Mouse (Mus musculus): ENCODE data around the gene C1qtnf3. TPM values are rescaled to one million over a fixed set of nuclear protein-coding genes. Genes with fewer than 3 reads are reported as not detected.
"Not testable (repeated sequence)": the region's sequence is repeated elsewhere in the genome, so short reads cannot be mapped to it uniquely, and the experiment has no call there.

C1qtnf3 gene
- polyA plus RNA-seq, 1 experiment from 2014 or later, result 22.2 TPM

- ATAC-seq (ENCODE audit: low FRiP score, low TSS enrichment) (no peak), DNase-seq (ENCODE audit: low spot score) (peak; percentile 20)
- Histone ChIP-seq H3K4me2 (replicated peaks; ENCODE audit: low read depth) (no peak overlapping the region), H3K27ac (replicated peaks) (no peak overlapping the region), H3K27me3 (ENCODE audit: control insufficient read depth, insufficient read depth, low read length) (no peaks in the 10 kb centered on the region), H3K4me1 (replicated peaks; ENCODE audit: control insufficient read depth, insufficient read depth) (0 out of 2 replicates have a peak, but pooled peaks cover 2% of the 10 kb centered on the region), H3K4me3 (ENCODE audit: low read depth, low read length) (no peak overlapping the region), H3K9me3 (ENCODE audit: control insufficient read depth, low read length) (no peaks in the 10 kb centered on the region), H3K36me3 (ENCODE audit: control insufficient read depth, insufficient read depth, low read length) (0 out of 2 replicates have a peak, but pooled peaks cover 4% of the 10 kb centered on the region), H3K9ac (ENCODE audit: low read length) (no peak overlapping the region)
- WGBS, result 72% methylated on average over 6 of the region's 6 CpGs
- TF ChIP-seq EP300 (optimal IDR thresholded peaks at IDR 0.05), result no peak
- no peak for TF ChIP-seq CTCF (IDR thresholded peaks at IDR 0.05; ENCODE audit: low read depth)
Observed at GRCm38 (mm10) chr15:10985756-10986155, 33.6 kb downstream of the C1qtnf3 start.

DNA sequence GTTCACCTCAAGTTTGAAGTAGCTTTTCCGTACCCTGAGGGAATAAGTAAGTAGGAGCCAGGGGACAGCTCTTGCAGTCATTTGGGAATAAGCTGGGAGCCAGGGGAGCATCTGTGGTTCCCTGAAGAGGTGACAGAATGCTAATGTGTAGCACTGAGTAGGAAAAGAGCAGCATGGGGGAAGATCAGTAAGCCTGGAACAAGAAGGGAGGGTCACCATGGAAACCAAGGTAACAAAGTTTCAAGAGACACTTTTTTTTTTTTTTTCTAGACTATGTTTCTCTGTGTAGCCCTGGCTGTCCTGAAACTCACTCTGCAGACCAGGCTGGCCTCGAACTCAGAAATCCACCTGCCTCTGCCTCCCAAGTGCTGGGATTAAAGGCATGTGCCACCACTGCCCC is 34.3 kb downstream of the C1qtnf3 start:
- H3K36me3 ChIP-seq (ENCODE audit: control insufficient read depth, insufficient read depth, low read length); DNase-seq (ENCODE audit: low spot score); H3K27me3 ChIP-seq (ENCODE audit: control insufficient read depth, insufficient read depth, low read length); H3K4me1 ChIP-seq (replicated peaks; ENCODE audit: control insufficient read depth, insufficient read depth); H3K4me3 ChIP-seq (ENCODE audit: low read depth, low read length); H3K27ac ChIP-seq (replicated peaks); H3K4me2 ChIP-seq (replicated peaks; ENCODE audit: low read depth); H3K9ac ChIP-seq (ENCODE audit: low read length); ATAC-seq (ENCODE audit: low FRiP score, low TSS enrichment); H3K9me3 ChIP-seq (ENCODE audit: control insufficient read depth, low read length): not testable (repeated sequence)
- 79% methylated on average over 2 of the region's 2 CpGs for whole genome bisulfite sequencing

DNA sequence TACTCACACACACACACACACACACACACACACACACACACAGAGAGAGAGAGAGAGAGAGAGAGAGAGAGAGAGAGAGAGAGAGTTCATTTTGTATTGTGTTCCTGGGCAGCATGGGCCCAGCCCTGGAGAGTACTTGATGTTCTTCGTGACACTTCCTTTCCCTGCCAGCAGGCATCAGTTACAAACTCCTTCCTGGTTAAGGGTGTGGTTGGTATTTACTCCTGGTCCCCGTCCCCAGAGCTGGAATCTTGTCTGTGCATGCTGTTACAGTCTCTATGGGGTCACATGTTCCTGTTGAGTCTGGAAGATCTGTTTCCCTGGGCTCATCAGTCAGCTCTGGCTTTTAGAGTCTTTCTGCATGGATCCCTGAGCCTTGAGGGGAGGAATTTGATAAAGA is 38.3 kb downstream of the C1qtnf3 start:
- 31% methylated on average over 2 of the region's 2 CpGs for WGBS
- no peaks in the 10 kb centered on the region for H3K4me1 ChIP-seq (replicated peaks; ENCODE audit: control insufficient read depth, insufficient read depth)
- ATAC-seq (ENCODE audit: low FRiP score, low TSS enrichment) (no peak), DNase-seq (ENCODE audit: low spot score) (no peak)
- H3K4me3 ChIP-seq (ENCODE audit: low read depth, low read length), result no peak overlapping the region
- H3K9ac ChIP-seq (ENCODE audit: low read length), result no peak overlapping the region
- H3K27ac ChIP-seq (replicated peaks), result no peak overlapping the region
- H3K36me3 ChIP-seq (ENCODE audit: control insufficient read depth, insufficient read depth, low read length), result 0 out of 2 replicates have a peak, but pooled peaks cover 4% of the 10 kb centered on the region
- no peak overlapping the region for H3K4me2 ChIP-seq (replicated peaks; ENCODE audit: low read depth)
- TF ChIP-seq EP300 (optimal IDR thresholded peaks at IDR 0.05), result no peak
- TF ChIP-seq CTCF (IDR thresholded peaks at IDR 0.05; ENCODE audit: low read depth), result 0 out of 2 replicates have a peak, but pooled peaks have one; percentile 7
- no peaks in the 10 kb centered on the region for H3K27me3 ChIP-seq (ENCODE audit: control insufficient read depth, insufficient read depth, low read length)
- H3K9me3 ChIP-seq (ENCODE audit: control insufficient read depth, low read length), result no peaks in the 10 kb centered on the region

DNA sequence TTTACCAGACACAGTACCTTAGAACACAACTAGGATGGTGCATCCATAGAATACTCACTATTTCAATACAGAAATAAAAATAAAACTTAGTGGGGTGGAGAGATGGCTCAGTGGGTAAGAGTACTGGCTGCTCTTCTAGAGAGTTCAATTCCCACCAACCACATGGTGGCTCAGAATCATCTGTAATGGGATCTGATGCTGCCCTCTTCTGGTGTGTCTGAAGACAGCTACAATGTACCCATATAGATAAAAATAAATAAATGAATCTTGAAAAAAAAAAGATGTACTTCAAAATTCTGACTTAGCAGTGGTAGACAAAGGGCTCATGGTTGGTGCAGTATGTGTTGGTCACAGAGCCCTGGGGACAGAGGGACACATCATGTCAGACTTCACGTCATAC is 39.4 kb downstream of the C1qtnf3 start:
- no peak overlapping the region for H3K4me2 ChIP-seq (replicated peaks; ENCODE audit: low read depth)
- no peak overlapping the region for H3K9ac ChIP-seq (ENCODE audit: low read length)
- H3K27ac ChIP-seq (replicated peaks), result no peak overlapping the region
- no peak for TF ChIP-seq EP300 (optimal IDR thresholded peaks at IDR 0.05)
- peak; percentile 47 for TF ChIP-seq CTCF (IDR thresholded peaks at IDR 0.05; ENCODE audit: low read depth)
- DNase-seq (ENCODE audit: low spot score) (no peak), ATAC-seq (ENCODE audit: low FRiP score, low TSS enrichment) (no peak)
- H3K4me3 ChIP-seq (ENCODE audit: low read depth, low read length), result no peak overlapping the region
- WGBS, result 60% methylated on average over 1 of the region's 1 CpGs
- 0 out of 2 replicates have a peak, but pooled peaks cover 4% of the 10 kb centered on the region for H3K36me3 ChIP-seq (ENCODE audit: control insufficient read depth, insufficient read depth, low read length)
- no peaks in the 10 kb centered on the region for H3K4me1 ChIP-seq (replicated peaks; ENCODE audit: control insufficient read depth, insufficient read depth)
- H3K9me3 ChIP-seq (ENCODE audit: control insufficient read depth, low read length), result no peaks in the 10 kb centered on the region
- no peaks in the 10 kb centered on the region for H3K27me3 ChIP-seq (ENCODE audit: control insufficient read depth, insufficient read depth, low read length)

DNA sequence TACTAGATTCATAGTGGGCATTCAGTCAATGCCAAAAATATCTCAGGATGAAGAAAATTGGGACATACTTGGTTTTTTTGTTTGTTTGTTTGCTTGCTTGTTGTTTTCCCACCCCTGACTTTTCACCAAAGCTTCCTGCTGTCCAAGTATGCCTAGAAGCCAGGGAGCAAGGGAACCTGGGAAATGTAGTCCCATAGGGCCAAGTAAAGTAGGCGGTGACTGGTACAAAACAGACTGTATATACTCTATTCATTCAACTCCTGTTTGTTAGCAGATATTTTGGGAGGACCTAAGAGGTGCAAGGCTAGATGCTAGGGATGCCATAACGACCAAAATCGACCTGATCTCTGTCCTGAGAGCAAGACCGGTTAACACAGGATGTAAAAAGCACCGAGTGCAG is 47.7 kb downstream of the C1qtnf3 start:
- Histone ChIP-seq H3K27me3 (ENCODE audit: control insufficient read depth, insufficient read depth, low read length) (no peaks in the 10 kb centered on the region), H3K9me3 (ENCODE audit: control insufficient read depth, low read length) (no peaks in the 10 kb centered on the region), H3K27ac (replicated peaks) (no peak overlapping the region), H3K4me3 (ENCODE audit: low read depth, low read length) (no peak overlapping the region), H3K4me2 (replicated peaks; ENCODE audit: low read depth) (no peak overlapping the region), H3K9ac (ENCODE audit: low read length) (no peak overlapping the region), H3K36me3 (ENCODE audit: control insufficient read depth, insufficient read depth, low read length) (0 out of 2 replicates have a peak, but pooled peaks cover 2% of the 10 kb centered on the region), H3K4me1 (replicated peaks; ENCODE audit: control insufficient read depth, insufficient read depth) (no peaks in the 10 kb centered on the region)
- 56% methylated on average over 5 of the region's 5 CpGs for WGBS
- no peak for DNase-seq (ENCODE audit: low spot score)
- no peak for ATAC-seq (ENCODE audit: low FRiP score, low TSS enrichment)
- TF ChIP-seq EP300 (optimal IDR thresholded peaks at IDR 0.05) (no peak), CTCF (IDR thresholded peaks at IDR 0.05; ENCODE audit: low read depth) (no peak)

DNA sequence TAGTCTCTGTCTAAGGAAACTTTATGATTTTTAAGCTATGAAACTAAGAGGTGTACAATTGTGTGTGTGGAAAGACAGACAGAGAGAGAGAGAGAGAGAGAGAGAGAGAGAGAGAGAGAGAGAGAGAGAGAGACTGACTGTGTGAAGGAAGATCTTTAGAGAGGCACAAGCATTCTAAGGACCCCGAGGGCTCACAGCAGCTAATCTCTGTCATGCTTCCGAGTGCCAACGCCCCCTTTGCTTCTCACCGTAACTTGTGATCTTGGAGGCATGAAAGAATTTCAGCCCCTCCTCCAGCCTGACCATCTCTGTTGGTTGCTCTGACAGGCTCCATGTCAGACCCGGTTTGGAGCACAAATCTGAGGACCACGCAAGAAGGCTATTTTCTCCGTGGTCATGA is 48.3 kb downstream of the C1qtnf3 start, which contains the start of gene Slc45a2:
TSS of gene Slc45a2 (plus strand) at position 301 of the 400 bp plus-strand sequence.
- Histone ChIP-seq H3K4me3 (ENCODE audit: low read depth, low read length) (no peak within 1 kb of the TSS), H3K9ac (ENCODE audit: low read length) (no peak within 1 kb of the TSS), H3K9me3 (ENCODE audit: control insufficient read depth, low read length) (no peaks in the 10 kb centered on the region), H3K4me1 (replicated peaks; ENCODE audit: control insufficient read depth, insufficient read depth) (no peaks in the 10 kb centered on the region), H3K4me2 (replicated peaks; ENCODE audit: low read depth) (no peak within 1 kb of the TSS), H3K27ac (replicated peaks) (no peak within 1 kb of the TSS), H3K27me3 (ENCODE audit: control insufficient read depth, insufficient read depth, low read length) (no peaks in the 10 kb centered on the region), H3K36me3 (ENCODE audit: control insufficient read depth, insufficient read depth, low read length) (0 out of 2 replicates have a peak, but pooled peaks cover 2% of the 10 kb centered on the region)
- TF ChIP-seq CTCF (IDR thresholded peaks at IDR 0.05; ENCODE audit: low read depth), result no peak
- no peak for TF ChIP-seq EP300 (optimal IDR thresholded peaks at IDR 0.05)
- 61% methylated on average over 7 of the region's 7 CpGs for WGBS
- DNase-seq (ENCODE audit: low spot score), result no peak
- no peak for ATAC-seq (ENCODE audit: low FRiP score, low TSS enrichment)
